Mouse (Mus musculus): ENCODE measurements around the gene Cfap45. TPM values are rescaled to one million over a fixed set of nuclear protein-coding genes. Genes with fewer than 3 reads are reported as not detected.

Gene Cfap45
- polyA plus RNA-seq, 1 experiment from 2014 or later = 2.3 TPM

GRCm38 (mm10) chr1:172508172-172508571, 12.4 kb upstream of the Cfap45 start:
- Histone ChIP-seq H3K36me3 (peaks cover 36% of the 10 kb centered on the region), H3K4me1 (replicated peaks) (peaks cover 70% of the 10 kb centered on the region), H3K4me2 (no peak overlapping the region), H3K9me3 (replicated peaks) (no peaks in the 10 kb centered on the region), H3K9ac (no peak overlapping the region), H3K27me3 (no peaks in the 10 kb centered on the region), H3K4me3 (no peak overlapping the region), H3K27ac (peak overlapping the region; percentile 52)
- WGBS = 31% methylated on average over 2 of the region's 2 CpGs
- 0 out of 2 replicates have a peak, but pooled peaks have one; percentile 28 for ATAC-seq (replicated peaks; ENCODE audit: insufficient number of reproducible peaks, insufficient read depth, low FRiP score, low read depth)

- Histone ChIP-seq H3K27me3 (no peaks in the 10 kb centered on the region), H3K4me2 (no peak overlapping the region), H3K4me1 (replicated peaks) (peaks cover 72% of the 10 kb centered on the region), H3K4me3 (no peak overlapping the region), H3K36me3 (peaks cover 36% of the 10 kb centered on the region), H3K9me3 (replicated peaks) (no peaks in the 10 kb centered on the region), H3K27ac (no peak overlapping the region), H3K9ac (no peak overlapping the region)
- WGBS = 77% methylated on average over 5 of the region's 5 CpGs
- ATAC-seq (replicated peaks; ENCODE audit: insufficient number of reproducible peaks, insufficient read depth, low FRiP score, low read depth) = no peak
Observed at GRCm38 (mm10) chr1:172509235-172509634, 11.4 kb upstream of the Cfap45 start.

- no peak overlapping the region for H3K4me2 ChIP-seq
- peaks cover 74% of the 10 kb centered on the region for H3K4me1 ChIP-seq (replicated peaks)
- H3K9me3 ChIP-seq (replicated peaks) = no peaks in the 10 kb centered on the region
- WGBS = 54% methylated on average over 8 of the region's 8 CpGs
- ATAC-seq (replicated peaks; ENCODE audit: insufficient number of reproducible peaks, insufficient read depth, low FRiP score, low read depth) = no peak
- H3K4me3 ChIP-seq = no peak overlapping the region
- no peak overlapping the region for H3K9ac ChIP-seq
- H3K27me3 ChIP-seq = no peaks in the 10 kb centered on the region
- 0 out of 2 replicates have a peak overlapping the region, but pooled peaks have one; percentile 3 for H3K27ac ChIP-seq
- peaks cover 33% of the 10 kb centered on the region for H3K36me3 ChIP-seq
Observed at GRCm38 (mm10) chr1:172509983-172510382, 10.6 kb upstream of the Cfap45 start.

GRCm38 (mm10) chr1:172510421-172510972, 10.1 kb upstream of the Cfap45 start:
- Histone ChIP-seq H3K9me3 (replicated peaks) (no peaks in the 10 kb centered on the region), H3K9ac (no peak overlapping the region), H3K4me3 (no peak overlapping the region), H3K27ac (peak overlapping the region; percentile 33; the same call in 1 of the 2 replicates), H3K4me2 (no peak overlapping the region), H3K36me3 (peaks cover 28% of the 10 kb centered on the region), H3K27me3 (no peaks in the 10 kb centered on the region), H3K4me1 (replicated peaks) (peaks cover 74% of the 10 kb centered on the region)
- 40% methylated on average over 13 of the region's 13 CpGs for WGBS
- ATAC-seq (replicated peaks; ENCODE audit: insufficient number of reproducible peaks, insufficient read depth, low FRiP score, low read depth) = 0 out of 2 replicates have a peak, but pooled peaks have one; percentile 4

GRCm38 (mm10) chr1:172512962-172513361, 7.6 kb upstream of the Cfap45 start:
- Histone ChIP-seq H3K27ac (peak overlapping the region; percentile 82), H3K4me3 (peak overlapping the region; percentile 27), H3K4me2 (peak overlapping the region; percentile 53), H3K4me1 (replicated peaks) (peaks cover 54% of the 10 kb centered on the region), H3K9me3 (replicated peaks) (no peaks in the 10 kb centered on the region), H3K27me3 (no peaks in the 10 kb centered on the region), H3K36me3 (0 out of 2 replicates have a peak, but pooled peaks cover 4% of the 10 kb centered on the region), H3K9ac (no peak overlapping the region; the same call in 1 of the 2 replicates)
- no peak; the same call in 1 of the 2 replicates for ATAC-seq (replicated peaks; ENCODE audit: insufficient number of reproducible peaks, insufficient read depth, low FRiP score, low read depth)
- WGBS = 17% methylated on average over 13 of the region's 13 CpGs

- Histone ChIP-seq H3K4me1 (replicated peaks) (peaks cover 48% of the 10 kb centered on the region), H3K4me3 (no peak overlapping the region; the same call in 1 of the 2 replicates), H3K27ac (peak overlapping the region; percentile 82), H3K27me3 (no peaks in the 10 kb centered on the region), H3K9me3 (replicated peaks) (no peaks in the 10 kb centered on the region), H3K9ac (0 out of 2 replicates have a peak overlapping the region, but pooled peaks have one; percentile 11), H3K36me3 (0 out of 2 replicates have a peak, but pooled peaks cover under 1% of the 10 kb centered on the region), H3K4me2 (peak overlapping the region; percentile 53)
- peak; percentile 79 for ATAC-seq (replicated peaks; ENCODE audit: insufficient number of reproducible peaks, insufficient read depth, low FRiP score, low read depth)
- 31% methylated on average over 17 of the region's 17 CpGs for WGBS
Observed at GRCm38 (mm10) chr1:172513525-172514212, 6.9 kb upstream of the Cfap45 start.

GRCm38 (mm10) chr1:172514213-172514529, 6.4 kb upstream of the Cfap45 start:
- peak; percentile 16; the same call in 1 of the 2 replicates for ATAC-seq (replicated peaks; ENCODE audit: insufficient number of reproducible peaks, insufficient read depth, low FRiP score, low read depth)
- Histone ChIP-seq H3K9me3 (replicated peaks) (no peaks in the 10 kb centered on the region), H3K4me2 (peak overlapping the region; percentile 53), H3K9ac (no peak overlapping the region), H3K4me1 (replicated peaks) (peaks cover 46% of the 10 kb centered on the region), H3K4me3 (no peak overlapping the region), H3K36me3 (no peaks in the 10 kb centered on the region), H3K27ac (peak overlapping the region; percentile 82), H3K27me3 (no peaks in the 10 kb centered on the region)
- WGBS = 44% methylated on average over 4 of the region's 4 CpGs

GRCm38 (mm10) chr1:172514551-172515268, 5.9 kb upstream of the Cfap45 start:
- no peak for ATAC-seq (replicated peaks; ENCODE audit: insufficient number of reproducible peaks, insufficient read depth, low FRiP score, low read depth)
- Histone ChIP-seq H3K27ac (peak overlapping the region; percentile 82), H3K36me3 (no peaks in the 10 kb centered on the region), H3K9me3 (replicated peaks) (no peaks in the 10 kb centered on the region), H3K4me3 (no peak overlapping the region), H3K4me2 (no peak overlapping the region), H3K9ac (no peak overlapping the region), H3K27me3 (no peaks in the 10 kb centered on the region), H3K4me1 (replicated peaks) (peaks cover 42% of the 10 kb centered on the region)
- WGBS = 65% methylated on average over 7 of the region's 7 CpGs

- WGBS = 66% methylated on average over 1 of the region's 1 CpGs
- Histone ChIP-seq H3K9ac (no peak overlapping the region), H3K27ac (peak overlapping the region; percentile 82), H3K36me3 (no peaks in the 10 kb centered on the region), H3K4me3 (no peak overlapping the region), H3K9me3 (replicated peaks) (no peaks in the 10 kb centered on the region), H3K27me3 (no peaks in the 10 kb centered on the region), H3K4me1 (replicated peaks) (peaks cover 43% of the 10 kb centered on the region), H3K4me2 (no peak overlapping the region)
- no peak; the same call in 1 of the 2 replicates for ATAC-seq (replicated peaks; ENCODE audit: insufficient number of reproducible peaks, insufficient read depth, low FRiP score, low read depth)
Observed at GRCm38 (mm10) chr1:172515396-172515795, 5.2 kb upstream of the Cfap45 start.

- H3K9ac ChIP-seq = no peak overlapping the region
- no peaks in the 10 kb centered on the region for H3K9me3 ChIP-seq (replicated peaks)
- no peaks in the 10 kb centered on the region for H3K27me3 ChIP-seq
- H3K36me3 ChIP-seq = no peaks in the 10 kb centered on the region
- no peak overlapping the region for H3K4me3 ChIP-seq
- H3K4me2 ChIP-seq = no peak overlapping the region
- ATAC-seq (replicated peaks; ENCODE audit: insufficient number of reproducible peaks, insufficient read depth, low FRiP score, low read depth) = no peak
- H3K27ac ChIP-seq = no peak overlapping the region
- 67% methylated on average over 4 of the region's 4 CpGs for WGBS
- H3K4me1 ChIP-seq (replicated peaks) = peaks cover 41% of the 10 kb centered on the region
Observed at GRCm38 (mm10) chr1:172518013-172518412, 2.6 kb upstream of the Cfap45 start.

GRCm38 (mm10) chr1:172519644-172520043, 957 bp upstream of the Cfap45 start:
- Histone ChIP-seq H3K27me3 (no peaks in the 10 kb centered on the region), H3K9ac (no peak overlapping the region), H3K4me1 (replicated peaks) (peaks cover 31% of the 10 kb centered on the region), H3K4me2 (no peak overlapping the region), H3K27ac (peak overlapping the region; percentile 33; the same call in 1 of the 2 replicates), H3K36me3 (no peaks in the 10 kb centered on the region), H3K9me3 (replicated peaks) (no peaks in the 10 kb centered on the region), H3K4me3 (no peak overlapping the region)
- WGBS = 54% methylated on average over 6 of the region's 6 CpGs
- ATAC-seq (replicated peaks; ENCODE audit: insufficient number of reproducible peaks, insufficient read depth, low FRiP score, low read depth) = no peak
